Mouse (Mus musculus): ENCODE data around the gene Slc25a41. TPM values are rescaled to one million over a fixed set of nuclear protein-coding genes. Genes with fewer than 3 reads are reported as not detected.

Slc25a41 gene
- total and polyA plus RNA-seq, 3 experiments = not detected

DNA sequence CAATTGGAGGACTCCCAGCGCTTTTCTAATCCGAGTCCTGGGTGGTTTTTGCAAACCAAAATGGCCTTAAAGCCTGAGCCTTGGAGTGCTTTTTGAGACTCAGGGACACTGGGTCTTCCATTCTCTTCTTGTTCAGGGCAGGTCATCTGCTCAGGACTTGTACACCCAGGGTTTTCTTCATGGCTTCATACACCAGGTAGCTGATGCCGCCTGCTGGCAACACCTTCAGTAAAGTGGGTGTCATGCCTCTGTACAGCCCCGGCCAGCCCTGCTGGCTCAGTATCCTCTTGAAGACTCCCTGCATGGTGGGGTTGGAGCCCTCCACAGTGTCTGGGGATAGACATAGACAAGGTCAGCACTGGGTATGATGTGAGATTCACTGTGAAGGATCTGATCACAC lies 8.6 kb downstream of the Slc25a41 start:
- peaks cover 2% of the 10 kb centered on the region for H3K79me2 ChIP-seq (replicated peaks; ENCODE audit: control insufficient read depth, insufficient read depth, low read length)
- no peak overlapping the region for H3K4me3 ChIP-seq
- no peak overlapping the region for H3K27ac ChIP-seq
- WGBS = 83% methylated on average over 4 of the region's 4 CpGs
- no peak for TF ChIP-seq POLR2A (IDR thresholded peaks at IDR 0.05; ENCODE audit: insufficient read depth, low read depth, low read length)
- TF ChIP-seq EP300 (IDR thresholded peaks at IDR 0.05; ENCODE audit: insufficient read depth, low read depth, low read length) = no peak
- TF ChIP-seq CTCF (IDR thresholded peaks at IDR 0.05) = no peak
- H3K9ac ChIP-seq (ENCODE audit: low read depth, low read length) = no peak overlapping the region
- no peak for DNase-seq
- H3K36me3 ChIP-seq (ENCODE audit: control insufficient read depth, insufficient read depth, low read length) = no peaks in the 10 kb centered on the region
- intact Hi-C loops (cut with DNase I) = loop anchor here (2.0 kb wide), 1 partner anchor 24 kb away; no protein-coding TSS in a partner anchor
- H3K27me3 ChIP-seq (ENCODE audit: control insufficient read depth, insufficient read depth, low read length) = no peaks in the 10 kb centered on the region
- peaks cover 4% of the 10 kb centered on the region; the same call in 1 of the 2 replicates for H3K4me1 ChIP-seq (ENCODE audit: control insufficient read depth, insufficient read depth, low read length)

DNA sequence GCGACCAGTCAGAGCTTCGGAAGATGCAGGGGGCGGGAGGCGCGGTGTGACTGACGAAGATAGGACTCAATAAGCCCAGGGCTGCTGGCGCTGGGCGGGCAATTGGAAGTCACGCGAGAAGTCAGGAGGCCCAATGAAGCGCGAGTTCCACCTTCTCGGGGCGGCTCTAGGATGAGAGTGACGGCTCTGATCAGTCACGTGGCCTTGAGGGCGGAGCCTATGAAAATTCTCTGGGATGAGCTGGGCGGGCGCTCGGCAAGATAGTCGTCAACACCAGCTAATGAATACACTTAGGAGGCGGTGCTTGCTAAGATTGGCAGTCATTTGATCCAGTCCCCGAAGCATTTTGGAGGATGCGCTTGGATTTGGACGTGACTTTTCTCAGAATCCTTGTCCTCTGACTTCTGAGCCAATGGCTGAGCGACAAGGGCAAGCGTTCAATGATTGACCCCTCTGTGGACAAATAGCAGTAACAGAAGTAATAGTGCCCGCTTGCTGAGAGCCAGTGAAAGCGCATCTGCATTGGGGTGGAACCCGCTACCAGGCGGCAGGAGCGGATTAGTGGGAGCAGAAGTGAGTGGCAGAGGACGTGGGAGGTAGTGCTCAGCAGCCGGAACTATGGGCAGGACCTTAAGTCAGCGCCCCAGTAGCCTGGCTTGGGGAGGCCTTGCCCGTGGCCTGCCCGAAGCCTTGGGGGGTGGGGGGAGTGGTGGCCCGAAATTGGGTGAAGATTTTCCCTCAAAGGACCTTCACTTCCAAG lies 9.6 kb downstream of the Slc25a41 start:
- Histone ChIP-seq H3K4me1 (ENCODE audit: control insufficient read depth, insufficient read depth, low read length) (peaks cover 4% of the 10 kb centered on the region; the same call in 1 of the 2 replicates), H3K79me2 (replicated peaks; ENCODE audit: control insufficient read depth, insufficient read depth, low read length) (peaks cover 2% of the 10 kb centered on the region), H3K27ac (peak overlapping the region; percentile 84), H3K27me3 (ENCODE audit: control insufficient read depth, insufficient read depth, low read length) (no peaks in the 10 kb centered on the region), H3K9ac (ENCODE audit: low read depth, low read length) (peak overlapping the region; percentile 54), H3K36me3 (ENCODE audit: control insufficient read depth, insufficient read depth, low read length) (no peaks in the 10 kb centered on the region), H3K4me3 (peak overlapping the region; percentile 50)
- DNase-seq = peak; percentile 98 to 100
- intact Hi-C loops (cut with DNase I) = loop anchor here (1.0 to 2.0 kb wide), 3 partner anchors 21 to 41 kb away; partner anchors contain the start of genes Clpp, Gm17949 and Gtf2f1
- WGBS = under 1% methylated on average over 38 of the region's 38 CpGs
- TF ChIP-seq POLR2A (IDR thresholded peaks at IDR 0.05; ENCODE audit: insufficient read depth, low read depth, low read length) (peak; percentile 95), EP300 (IDR thresholded peaks at IDR 0.05; ENCODE audit: insufficient read depth, low read depth, low read length) (peak; percentile 66; the same call in 1 of the 2 replicates), CTCF (IDR thresholded peaks at IDR 0.05) (peak; percentile 24)

DNA sequence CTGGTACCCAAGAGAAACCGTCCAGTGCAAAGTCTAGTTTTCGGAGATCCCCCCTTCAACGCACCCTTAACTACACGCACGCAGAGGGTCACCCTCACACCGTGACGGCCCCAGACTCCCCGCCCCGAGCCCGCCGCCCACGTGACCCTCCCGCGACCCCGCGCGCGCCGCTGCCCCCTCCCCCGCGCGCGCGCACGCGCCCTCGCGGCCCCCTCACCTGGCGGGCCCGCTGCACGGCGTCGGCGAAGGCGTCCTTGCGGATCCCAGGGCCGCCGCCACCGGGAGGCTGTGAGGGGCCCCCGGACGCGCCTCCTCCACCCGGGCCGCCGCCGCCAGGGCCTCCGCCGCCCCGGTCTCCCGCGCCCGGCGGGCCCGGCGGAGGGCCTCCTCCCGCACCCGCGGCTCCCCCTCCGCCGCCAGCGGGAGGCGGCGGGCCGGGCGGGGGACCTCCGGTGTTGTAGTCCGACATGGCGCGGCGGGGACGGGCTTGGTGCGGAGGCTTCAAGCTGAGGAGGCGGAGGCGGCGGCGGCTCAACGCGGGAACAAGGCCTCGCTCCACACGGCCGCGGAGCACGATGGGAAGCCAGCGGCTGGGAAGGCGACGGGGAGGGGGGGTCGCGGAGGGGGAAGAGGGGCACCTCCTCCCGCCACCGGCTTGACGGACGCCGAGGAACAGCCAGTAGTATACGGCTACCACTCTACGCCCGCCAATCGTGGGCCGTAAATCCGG lies 10.4 kb downstream of the Slc25a41 start, which contains the start of gene Khsrp:
Gene Khsrp, minus strand, starts transcription at position 592 of the 730 bp plus-strand sequence.
- no peaks in the 10 kb centered on the region for H3K36me3 ChIP-seq (ENCODE audit: control insufficient read depth, insufficient read depth, low read length)
- WGBS = under 1% methylated on average over 89 of the region's 99 CpGs
- H3K79me2 ChIP-seq (replicated peaks; ENCODE audit: control insufficient read depth, insufficient read depth, low read length) = peaks cover 2% of the 10 kb centered on the region
- H3K4me1 ChIP-seq (ENCODE audit: control insufficient read depth, insufficient read depth, low read length) = peaks cover 4% of the 10 kb centered on the region; the same call in 1 of the 2 replicates
- H3K27ac ChIP-seq = peak within 1 kb of the TSS; percentile 84
- DNase-seq = no peak
- no peaks in the 10 kb centered on the region for H3K27me3 ChIP-seq (ENCODE audit: control insufficient read depth, insufficient read depth, low read length)
- intact Hi-C loops (cut with DNase I) = loop anchor here (1.0 to 2.0 kb wide), 2 partner anchors 20 to 40 kb away; partner anchors contain the start of genes Clpp, Gm17949 and Gtf2f1
- H3K4me3 ChIP-seq = peak within 1 kb of the TSS; percentile 59
- peak within 1 kb of the TSS; percentile 90 for H3K9ac ChIP-seq (ENCODE audit: low read depth, low read length)
- TF ChIP-seq EP300 (IDR thresholded peaks at IDR 0.05; ENCODE audit: insufficient read depth, low read depth, low read length) (no peak), POLR2A (IDR thresholded peaks at IDR 0.05; ENCODE audit: insufficient read depth, low read depth, low read length) (peak; percentile 63; the same call in 1 of the 2 replicates)

DNA sequence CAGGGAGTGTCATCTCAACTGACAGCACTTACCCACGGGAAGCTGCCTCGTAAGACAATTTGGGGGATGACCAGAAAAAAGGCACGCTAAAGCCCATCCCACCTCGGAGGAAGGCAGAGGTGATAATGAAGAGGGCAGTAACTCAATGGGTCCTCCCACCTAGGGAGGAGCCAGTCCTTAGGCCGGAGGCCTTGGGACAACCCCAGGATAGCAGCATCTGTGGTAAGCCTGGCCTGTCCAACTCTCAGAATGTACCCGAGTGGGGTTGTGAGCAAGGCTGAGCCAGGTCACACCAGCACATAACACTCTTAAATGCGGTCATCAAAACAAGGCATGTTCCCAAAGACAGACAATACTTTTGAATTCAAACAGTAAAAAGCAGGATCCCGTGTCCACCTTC lies 11.8 kb downstream of the Slc25a41 start:
- Histone ChIP-seq H3K27me3 (ENCODE audit: control insufficient read depth, insufficient read depth, low read length) (no peaks in the 10 kb centered on the region), H3K27ac (no peak overlapping the region), H3K4me1 (ENCODE audit: control insufficient read depth, insufficient read depth, low read length) (peaks cover 4% of the 10 kb centered on the region; the same call in 1 of the 2 replicates), H3K9ac (ENCODE audit: low read depth, low read length) (0 out of 2 replicates have a peak overlapping the region, but pooled peaks have one; percentile 2), H3K36me3 (ENCODE audit: control insufficient read depth, insufficient read depth, low read length) (no peaks in the 10 kb centered on the region), H3K79me2 (replicated peaks; ENCODE audit: control insufficient read depth, insufficient read depth, low read length) (peaks cover 2% of the 10 kb centered on the region), H3K4me3 (peak overlapping the region; percentile 59; the same call in 1 of the 2 replicates)
- intact Hi-C loops (cut with DNase I) = loop anchor here (2.0 kb wide), 1 partner anchor 39 kb away; the partner anchor contains the start of gene Clpp
- peak in 1 of 2 experiments; percentile 20 for DNase-seq
- TF ChIP-seq CTCF (IDR thresholded peaks at IDR 0.05) = no peak
- no peak for TF ChIP-seq EP300 (IDR thresholded peaks at IDR 0.05; ENCODE audit: insufficient read depth, low read depth, low read length)
- TF ChIP-seq POLR2A (IDR thresholded peaks at IDR 0.05; ENCODE audit: insufficient read depth, low read depth, low read length) = no peak
- WGBS = 20% methylated on average over 8 of the region's 8 CpGs

DNA sequence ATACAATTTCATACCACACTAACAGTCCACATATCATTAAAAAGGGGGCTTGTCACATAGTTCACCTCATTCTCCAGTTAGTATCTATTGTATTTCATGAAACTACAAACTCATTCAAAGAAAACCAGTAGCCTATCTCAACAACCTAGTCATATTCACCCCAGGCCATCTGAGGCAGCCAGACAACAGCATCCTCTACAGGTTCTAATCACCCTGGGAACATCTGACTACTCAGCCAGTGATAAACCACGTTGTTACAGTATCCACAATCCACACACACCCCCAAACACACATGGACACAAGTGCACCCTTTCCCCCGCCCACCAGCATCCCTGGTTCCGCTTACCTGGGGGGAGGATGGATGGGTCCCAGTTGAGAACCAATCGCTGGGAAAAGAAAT lies 14.0 kb downstream of the Slc25a41 start:
- H3K4me3 ChIP-seq = no peak overlapping the region
- peaks cover 4% of the 10 kb centered on the region; the same call in 1 of the 2 replicates for H3K4me1 ChIP-seq (ENCODE audit: control insufficient read depth, insufficient read depth, low read length)
- no peaks in the 10 kb centered on the region for H3K27me3 ChIP-seq (ENCODE audit: control insufficient read depth, insufficient read depth, low read length)
- H3K36me3 ChIP-seq (ENCODE audit: control insufficient read depth, insufficient read depth, low read length) = no peaks in the 10 kb centered on the region
- intact Hi-C loops (cut with DNase I) = no loop called here
- WGBS = 85% methylated on average over 4 of the region's 4 CpGs
- H3K27ac ChIP-seq = no peak overlapping the region
- H3K9ac ChIP-seq (ENCODE audit: low read depth, low read length) = no peak overlapping the region
- peaks cover 2% of the 10 kb centered on the region for H3K79me2 ChIP-seq (replicated peaks; ENCODE audit: control insufficient read depth, insufficient read depth, low read length)
- TF ChIP-seq EP300 (IDR thresholded peaks at IDR 0.05; ENCODE audit: insufficient read depth, low read depth, low read length) (no peak), CTCF (IDR thresholded peaks at IDR 0.05) (no peak), POLR2A (IDR thresholded peaks at IDR 0.05; ENCODE audit: insufficient read depth, low read depth, low read length) (no peak)
- no peak for DNase-seq

Measured in heart, adult 2 months (tissue).